Mouse (Mus musculus) erythroblast, adult 5-6 weeks (primary cell): ENCODE results near the gene Wnt3. TPM values are rescaled to one million over a fixed set of nuclear protein-coding genes. Genes with fewer than 3 reads are reported as not detected.

Source experiments
- ATAC-seq: replicated peaks from 2 replicates; pipeline ENCODE4 v1.8.0; 2016; ENCODE audit warnings: moderate number of reproducible peaks, mild to moderate bottlenecking, moderate TSS enrichment, inconsistent platforms; ENCODE audit not compliant: poor library complexity, low FRiP score, severe bottlenecking
- total RNA-seq, 2 experiments: library from RNA; stranded (forward) in 1 of 2; stranded (reverse) in 1 of 2; fragments of 150-400 nt in 1 of 2; fragments of 200-764, 138-1000 nt in 1 of 2; gene quantifications; 2 replicates each; pipeline versions ENCODE4 v1.2.3 to v1.2.4; 2015 to 2017; ENCODE audit warnings: low replicate concordance in 2 of 2

The Wnt3 gene
- total RNA-seq, 2 experiments from 2014 or later: not detected

DNA sequence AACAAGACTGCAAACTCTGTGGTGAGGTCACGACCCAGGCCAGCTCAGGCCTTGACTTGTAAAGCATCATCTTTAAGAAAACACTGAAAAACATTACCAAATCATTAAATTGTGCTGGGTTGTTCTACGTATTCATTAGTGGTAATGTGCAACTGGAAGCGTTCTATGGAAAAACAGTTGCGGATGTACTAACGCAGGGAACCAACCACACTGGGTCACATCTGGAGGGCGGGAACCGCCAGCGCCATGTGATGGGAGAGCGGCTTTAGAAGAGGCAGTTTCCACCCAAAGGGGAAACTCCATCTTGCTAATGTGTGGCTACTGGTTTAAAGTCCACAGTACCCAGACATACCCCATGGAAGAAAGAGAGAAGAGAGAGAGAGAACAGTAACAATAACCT lies 56.5 kb downstream of the Wnt3 start:
- no peak for ATAC-seq

DNA sequence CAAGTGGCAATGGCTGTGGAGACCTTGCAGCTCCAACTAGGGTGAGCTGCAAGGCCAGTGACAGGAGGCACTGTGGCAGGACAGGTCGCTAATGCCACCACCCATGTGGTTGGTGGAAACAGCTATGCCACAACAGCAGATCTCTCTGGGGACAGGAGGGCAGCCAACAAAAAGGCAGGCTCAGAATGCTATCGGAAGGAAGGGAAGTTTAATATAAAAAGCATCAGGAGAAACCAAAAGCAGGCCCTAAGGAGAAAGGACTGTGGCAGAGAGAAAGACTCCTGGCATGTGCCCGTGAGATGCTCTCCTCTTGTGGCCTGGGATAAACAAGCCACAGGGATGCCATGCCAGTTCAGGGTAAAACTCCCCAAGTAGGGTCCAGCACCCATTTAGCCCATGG lies 57.8 kb downstream of the Wnt3 start:
- ATAC-seq: no peak

DNA sequence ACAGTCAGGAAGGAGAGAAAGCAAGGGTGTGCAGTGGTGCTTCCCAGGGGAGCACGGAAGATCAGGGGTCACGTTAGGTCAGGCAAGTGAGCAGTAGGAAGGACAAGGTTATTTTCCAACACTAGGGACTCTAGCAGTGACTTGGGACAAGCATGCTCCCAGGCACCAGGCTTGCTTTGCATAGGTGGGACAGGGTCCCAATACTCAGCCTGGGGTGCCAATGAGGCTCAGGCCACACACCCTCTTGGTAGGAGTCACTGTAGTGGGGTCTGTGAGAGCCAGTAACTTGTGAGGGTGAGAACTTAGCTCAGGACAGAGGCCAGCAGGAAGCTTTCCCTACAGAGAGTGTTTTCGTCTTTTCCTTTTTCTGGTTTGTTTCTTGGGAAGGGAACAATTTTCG lies 58.4 kb downstream of the Wnt3 start:
- no peak for ATAC-seq

DNA sequence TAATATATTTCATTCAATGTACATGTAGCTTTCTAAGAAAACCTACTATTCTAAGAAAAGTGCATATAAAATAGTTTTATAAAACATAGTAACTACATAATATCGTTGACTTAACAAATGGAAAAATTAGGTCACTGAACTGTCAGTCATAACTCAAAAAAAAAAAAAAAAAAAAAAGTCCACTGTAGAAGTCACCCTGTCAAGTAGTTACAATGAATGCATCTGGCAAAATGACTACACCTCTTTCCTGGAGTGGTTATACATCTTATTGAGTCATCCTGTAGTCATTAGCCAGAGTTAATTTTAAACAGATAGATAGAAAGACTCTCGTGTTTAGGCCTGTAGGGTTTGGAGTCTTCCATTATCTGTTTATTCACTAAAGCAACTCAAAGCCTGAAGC lies 65.0 kb downstream of the Wnt3 start:
- no peak for ATAC-seq

DNA sequence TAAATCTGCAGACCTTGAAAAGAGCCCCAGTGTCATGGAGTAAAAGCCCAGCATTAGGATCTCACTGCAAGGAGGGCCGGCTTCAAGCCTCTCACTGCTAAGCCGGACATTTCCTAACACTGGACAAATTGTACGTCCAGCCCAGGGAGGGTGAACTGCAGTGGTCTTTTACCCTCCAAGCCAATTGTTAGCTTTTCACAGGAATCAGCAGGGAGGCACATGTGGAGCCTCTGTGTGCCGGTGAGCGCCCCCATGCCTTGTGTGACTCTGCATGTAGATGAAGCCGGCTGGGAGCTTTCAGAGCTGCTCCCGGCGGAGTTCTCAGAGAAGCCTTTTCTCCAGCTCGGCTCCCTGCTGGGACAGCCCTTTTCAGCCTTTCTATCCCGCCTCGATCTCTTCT lies 66.9 kb downstream of the Wnt3 start:
- ATAC-seq: no peak

DNA sequence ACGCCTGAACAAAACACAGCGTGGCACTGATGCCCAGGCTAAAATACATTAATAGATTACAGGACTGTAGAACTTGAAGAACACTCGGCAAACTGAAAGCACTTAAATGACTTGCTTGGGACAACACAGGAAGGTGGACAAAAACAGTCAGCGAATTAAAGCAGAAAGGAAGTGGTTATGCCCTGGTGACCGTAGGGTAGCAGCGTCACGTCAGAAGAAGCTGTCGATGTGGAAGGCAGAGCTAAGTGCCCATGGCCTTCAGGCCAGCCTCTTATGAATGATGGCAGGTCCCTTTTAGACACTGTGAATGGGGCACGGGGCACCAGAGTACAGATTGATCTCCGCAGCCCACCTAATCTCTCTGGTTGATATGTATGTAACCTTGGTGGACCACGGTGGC lies 74.3 kb downstream of the Wnt3 start:
- no peak for ATAC-seq

DNA sequence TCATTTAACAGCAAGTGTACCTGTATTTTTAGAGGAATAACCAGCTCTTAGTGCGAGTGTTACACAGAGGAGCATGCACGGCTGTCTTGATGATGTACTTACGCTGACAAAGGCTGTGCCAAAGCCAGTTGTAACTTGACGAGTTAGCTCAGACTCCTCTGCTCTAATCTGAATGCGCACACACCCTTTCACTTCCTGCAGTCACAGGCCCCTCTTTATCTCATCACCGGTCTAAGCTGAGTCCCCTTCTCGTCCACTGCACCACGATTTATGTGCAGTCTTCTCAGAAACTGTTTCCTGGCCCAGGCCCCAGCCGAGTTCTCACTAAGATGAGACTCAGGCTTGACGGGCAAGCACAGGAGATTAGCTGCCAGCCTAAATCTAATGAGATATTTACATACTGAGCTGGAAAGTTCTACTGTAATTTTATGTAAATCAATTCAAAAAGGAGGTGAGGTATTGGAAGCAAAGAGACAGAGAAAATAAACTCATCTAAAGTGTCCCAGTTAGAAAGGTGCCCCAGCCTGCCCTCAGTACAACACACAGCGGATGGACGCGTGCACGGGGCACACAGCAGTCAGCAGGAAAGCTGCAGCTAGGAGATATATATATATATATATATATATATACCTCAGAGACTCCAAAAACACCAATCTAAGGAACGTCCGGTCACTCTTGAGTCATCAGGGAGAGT lies 78.8 kb downstream of the Wnt3 start:
- ATAC-seq: no peak

DNA sequence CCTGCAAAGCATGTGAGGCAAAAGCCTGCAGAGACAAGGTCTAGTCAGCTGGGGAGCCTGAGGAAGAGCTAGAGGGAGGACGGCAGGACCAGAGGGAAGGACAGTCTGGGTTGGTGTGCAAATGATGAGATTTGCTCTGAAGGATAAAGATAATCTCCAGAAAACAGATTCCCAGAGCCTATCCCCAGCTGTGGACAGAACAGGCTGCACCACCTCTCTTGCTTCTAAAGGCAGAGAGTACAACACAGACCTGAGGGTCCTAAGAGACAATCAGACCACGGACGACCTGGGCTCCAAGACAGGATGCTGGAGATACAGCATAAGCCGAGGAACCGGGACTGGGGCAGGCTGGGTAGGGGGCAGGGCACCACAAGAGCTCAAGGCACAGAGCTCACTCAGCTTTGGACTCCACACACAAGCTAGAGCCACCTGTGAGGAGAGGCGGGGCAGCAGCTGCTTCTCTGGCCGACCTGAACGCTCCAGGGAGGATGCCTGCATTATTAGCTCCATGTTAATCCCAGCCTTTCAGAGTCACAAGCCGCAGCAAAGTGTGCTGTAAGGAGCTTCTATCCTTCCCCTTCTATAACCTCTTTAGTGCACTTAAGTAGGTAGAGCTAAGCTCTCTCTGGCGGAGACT lies 79.5 kb downstream of the Wnt3 start:
- ATAC-seq: no peak

DNA sequence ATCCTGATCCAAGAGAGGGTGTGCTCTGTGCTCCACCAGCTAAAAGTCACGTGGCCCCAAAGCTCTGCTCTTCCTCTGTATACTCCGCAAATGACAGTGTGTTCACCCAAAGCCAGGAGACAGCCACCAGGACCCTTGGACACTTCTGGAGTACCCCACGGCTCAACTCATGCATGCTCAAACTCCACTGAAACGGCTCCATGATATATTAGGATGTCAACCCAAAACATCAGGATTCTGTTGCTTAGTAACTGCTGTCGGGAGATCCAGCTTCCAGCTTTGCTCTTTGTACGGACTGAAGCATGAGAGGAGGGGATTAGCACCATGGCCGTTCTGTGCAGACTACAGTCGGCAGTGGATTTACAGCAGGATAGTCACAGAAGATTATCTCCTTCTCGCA lies 80.3 kb downstream of the Wnt3 start:
- no peak for ATAC-seq

DNA sequence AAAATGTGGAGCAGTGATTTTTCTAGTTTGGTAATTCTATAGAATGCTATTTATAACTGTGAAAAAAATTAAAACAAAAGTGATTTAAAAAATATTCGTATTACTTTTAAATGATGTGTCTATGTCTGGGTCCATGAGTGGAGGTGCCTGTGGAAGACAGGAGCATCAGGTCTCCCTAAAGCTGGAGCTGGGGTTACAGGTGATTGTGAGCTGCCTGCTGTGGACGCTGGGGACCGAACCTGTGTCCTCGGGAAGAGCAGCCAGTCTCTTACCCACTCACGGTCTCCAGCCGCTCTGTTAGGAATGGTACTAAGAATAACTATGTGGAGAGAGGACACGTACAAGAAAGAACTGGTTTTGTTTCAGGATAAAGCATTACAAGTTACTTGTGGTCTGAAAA lies 82.7 kb downstream of the Wnt3 start:
- ATAC-seq: no peak

DNA sequence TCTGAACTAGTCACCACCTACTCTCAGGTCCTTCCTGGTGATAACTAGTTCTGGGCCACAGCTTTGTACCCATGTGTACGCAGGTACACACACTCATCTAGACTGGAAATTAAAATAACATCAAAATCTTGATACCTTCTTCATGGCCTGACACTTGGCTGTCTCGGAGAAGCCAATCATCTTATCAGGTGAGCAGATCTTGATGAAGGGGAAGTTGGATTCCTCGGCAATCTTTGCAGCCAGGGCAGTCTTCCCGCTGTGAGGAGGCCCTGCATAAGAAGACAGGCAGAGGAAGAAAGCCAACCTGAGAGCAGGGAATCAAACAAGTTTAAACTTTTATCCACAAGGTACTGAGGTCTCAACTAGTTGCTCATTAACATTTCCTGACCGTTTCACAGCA lies 84.8 kb downstream of the Wnt3 start:
- ATAC-seq: no peak

DNA sequence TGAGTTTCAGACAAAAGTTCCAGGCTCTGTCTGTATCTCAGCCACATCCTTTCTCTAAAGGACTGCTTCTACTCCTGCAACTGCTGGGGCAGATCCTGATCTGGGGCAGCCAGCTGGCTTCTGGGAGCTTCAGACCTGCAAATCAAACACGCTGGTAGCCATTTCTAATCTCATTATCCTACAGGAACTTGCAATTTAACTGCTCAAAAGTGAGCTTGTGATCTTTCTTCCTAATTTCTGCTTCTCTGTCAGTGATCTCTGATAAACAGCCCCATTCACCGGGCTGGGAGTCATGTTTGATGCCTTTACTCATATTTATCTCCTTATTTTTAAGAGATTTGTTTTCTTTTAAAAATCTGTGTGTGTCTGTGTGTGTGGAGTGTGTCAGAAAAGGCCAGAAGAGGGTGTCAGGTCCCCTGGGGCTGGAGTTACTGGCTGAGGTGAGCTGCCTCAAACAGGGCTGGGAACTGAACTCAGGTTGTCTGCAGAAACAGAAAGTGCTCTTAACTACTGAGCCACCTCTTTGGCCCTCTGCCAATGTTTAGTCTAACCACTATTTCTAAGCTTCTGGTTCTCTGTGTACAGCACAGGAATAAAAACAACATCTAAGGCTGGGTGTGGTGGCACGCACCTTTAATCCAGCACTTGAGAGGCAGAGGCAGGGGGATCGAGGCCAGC lies 86.1 kb downstream of the Wnt3 start:
- ATAC-seq: no peak

DNA sequence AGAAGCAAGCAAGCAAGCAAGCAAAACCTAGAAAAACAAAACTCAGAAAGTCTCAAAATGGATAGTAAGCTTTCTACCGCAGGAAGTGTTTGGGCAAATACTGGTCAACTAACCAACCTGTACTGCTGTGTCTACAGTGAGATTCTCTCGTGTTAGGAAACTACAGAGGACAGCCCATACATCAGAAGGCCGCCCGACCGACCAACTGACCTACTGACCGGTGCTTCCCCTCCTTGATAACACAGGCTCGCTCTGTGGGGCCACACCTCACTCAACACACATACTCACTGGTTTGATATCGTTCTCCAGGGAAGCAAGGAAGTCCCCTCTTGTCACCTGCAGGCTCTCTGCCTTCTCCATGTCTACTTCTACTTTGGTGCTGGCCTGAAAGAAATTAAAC lies 89.0 kb downstream of the Wnt3 start:
- no peak for ATAC-seq

DNA sequence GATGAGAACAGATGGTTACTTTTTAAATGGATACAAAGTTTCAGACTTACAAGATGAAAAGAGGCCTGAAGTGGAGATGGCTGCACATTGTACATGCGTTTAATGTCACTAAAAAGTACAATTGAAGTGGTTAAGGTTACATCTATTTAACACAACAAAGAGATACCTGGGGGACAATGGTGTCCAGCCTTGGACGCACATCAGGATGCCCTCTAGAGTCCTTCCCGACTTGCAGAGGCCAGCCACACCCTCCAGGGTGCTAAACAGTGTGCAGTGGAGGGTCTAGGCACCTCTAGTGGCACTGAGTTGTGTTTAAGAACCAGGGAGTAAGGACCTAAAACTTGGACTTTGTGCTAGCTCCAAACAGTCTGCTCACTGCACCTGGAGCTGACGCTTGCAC lies 90.5 kb downstream of the Wnt3 start:
- ATAC-seq: no peak

DNA sequence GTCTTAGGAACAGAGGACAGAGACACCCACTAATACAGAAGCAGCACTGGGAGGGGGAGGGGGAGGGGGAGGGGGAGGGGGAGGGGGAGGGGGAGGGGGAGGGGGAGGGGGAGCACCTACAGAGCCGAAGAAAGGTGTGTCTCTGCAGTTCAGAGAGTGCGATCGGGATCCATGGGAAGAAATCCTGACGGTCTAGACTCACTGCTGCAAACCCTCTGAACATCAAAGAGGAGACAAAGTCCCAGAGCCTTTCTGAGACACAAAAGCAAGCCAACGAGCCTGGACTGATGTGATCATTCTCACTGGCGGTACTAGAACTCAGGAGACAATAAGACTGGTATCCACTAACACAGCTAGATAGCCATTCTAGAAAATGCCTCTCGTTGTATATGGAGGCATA lies 91.4 kb downstream of the Wnt3 start:
- ATAC-seq: no peak

Other genes with a start within 250 kb of the Wnt3 start
- not detected in 2 replicates for gene Gm884, start 153.0 kb upstream of the Wnt3 start, total RNA-seq (2015; ENCODE audit: low replicate concordance)
- not detected in 2 replicates for gene Gm884, start 153.0 kb upstream of the Wnt3 start, total RNA-seq (2017; ENCODE audit: low replicate concordance)
- gene Lyzl6, start 135.3 kb upstream of the Wnt3 start, total RNA-seq (2015; ENCODE audit: low replicate concordance): not detected in 2 replicates
- gene Lyzl6, start 135.3 kb upstream of the Wnt3 start, total RNA-seq (2017; ENCODE audit: low replicate concordance): not detected in 2 replicates
- gene Rprml, start 124.6 kb upstream of the Wnt3 start, total RNA-seq (2015; ENCODE audit: low replicate concordance): not detected in 2 replicates
- not detected in 2 replicates for gene Rprml, start 124.6 kb upstream of the Wnt3 start, total RNA-seq (2017; ENCODE audit: low replicate concordance)
- gene Gosr2, start 76.3 kb upstream of the Wnt3 start, total RNA-seq (2015; ENCODE audit: low replicate concordance): 8.8 and 11.7 TPM in 2 replicates
- gene Gosr2, start 76.3 kb upstream of the Wnt3 start, total RNA-seq (2017; ENCODE audit: low replicate concordance): 11.2 and 17.0 TPM in 2 replicates
- not detected in 2 replicates for gene Wnt9b, start 24.3 kb upstream of the Wnt3 start, total RNA-seq (2015; ENCODE audit: low replicate concordance)
- gene Wnt9b, start 24.3 kb upstream of the Wnt3 start, total RNA-seq (2017; ENCODE audit: low replicate concordance): not detected in 2 replicates
- 7.9 and 14.4 TPM in 2 replicates for gene Nsf, start 179.9 kb downstream of the Wnt3 start, total RNA-seq (2015; ENCODE audit: low replicate concordance)
- gene Nsf, start 179.9 kb downstream of the Wnt3 start, total RNA-seq (2017; ENCODE audit: low replicate concordance): 13.5 and 14.5 TPM in 2 replicates
- gene Arf2, start 192.6 kb downstream of the Wnt3 start, total RNA-seq (2015; ENCODE audit: low replicate concordance): 7.5 and 9.4 TPM in 2 replicates
- 9.9 and 10.5 TPM in 2 replicates for gene Arf2, start 192.6 kb downstream of the Wnt3 start, total RNA-seq (2017; ENCODE audit: low replicate concordance)